Mouse (Mus musculus) liver, postnatal 0 days (tissue): Measurements from ENCODE around the gene Fam20c. TPM values are rescaled to one million over a fixed set of nuclear protein-coding genes. Genes with fewer than 3 reads are reported as not detected.

Experiments
- ATAC-seq: fragments of 200-750 bp; cut with Nextera tagmentation; 2 replicates; pipeline ENCODE4 v1.8.0; 2017; ENCODE audit warnings: mild to moderate bottlenecking, moderate library complexity
- DNase-seq: peaks from one replicate; pipeline ENCODE4 v3.0.0-alpha.2; 2016
- H3K27ac ChIP-seq: fragments of 300-500 bp; sonication (generic); 2 replicates; pipeline ENCODE4 v1.5.1; 2014; ENCODE audit warnings: antibody characterized with exemption, moderate library complexity, mild to moderate bottlenecking, low read depth
- H3K27me3 ChIP-seq: fragments of 300-500 bp; sonication (generic); 2 replicates; pipeline ENCODE4 v1.6.1; 2014; ENCODE audit warnings: low read length, control low read depth, mixed read lengths; ENCODE audit not compliant: insufficient read depth
- H3K36me3 ChIP-seq: fragments of 300-500 bp; sonication (generic); replicated peaks from 2 replicates; pipeline ENCODE4 v1.6.1; 2014; ENCODE audit warnings: mild to moderate bottlenecking, control low read depth, low read length, moderate library complexity, mixed read lengths; ENCODE audit not compliant: insufficient read depth
- H3K4me1 ChIP-seq: fragments of 300-500 bp; sonication (generic); 2 replicates; pipeline ENCODE4 v1.6.1; 2014; ENCODE audit warnings: antibody characterized with exemption, mild to moderate bottlenecking, control low read depth; ENCODE audit not compliant: insufficient read depth
- H3K4me2 ChIP-seq: fragments of 300-500 bp; sonication (generic); 2 replicates; pipeline ENCODE4 v1.6.1; 2014; ENCODE audit warnings: low read depth, mild to moderate bottlenecking, low read length, moderate library complexity, mixed read lengths
- H3K4me3 ChIP-seq: fragments of 300-500 bp; sonication (generic); 2 replicates; pipeline ENCODE4 v1.5.1; 2014; ENCODE audit warnings: low read depth, low read length
- H3K9ac ChIP-seq: fragments of 300-500 bp; sonication (generic); replicated peaks from 2 replicates; pipeline ENCODE4 v1.6.1; 2014; ENCODE audit warnings: mild to moderate bottlenecking, moderate library complexity
- H3K9me3 ChIP-seq: fragments of 300-500 bp; sonication (generic); 2 replicates; pipeline ENCODE4 v1.6.1; 2016; ENCODE audit warnings: mild to moderate bottlenecking, control low read depth, low read length, mixed read lengths
- CTCF ChIP-seq: sonication (generic); IDR thresholded peaks from 2 replicates; pipeline ENCODE4 v1.5.1; 2016; ENCODE audit warnings: antibody characterized with exemption, low read depth
- EP300 ChIP-seq: IDR thresholded peaks from 2 replicates; pipeline ENCODE4 v1.6.1; 2016; ENCODE audit warnings: antibody characterized with exemption, low read depth, mild to moderate bottlenecking
- WGBS: fragments of 180-500 bp; shearing (Covaris S2); extraction: QIAGEN DNeasy Blood & Tissue Kit; methylation state at CpG from one replicate; pipeline ENCODE4 v1.1.7; 2014; ENCODE audit not compliant: insufficient replicate concordance; 5-methylcytosine and 5-hydroxymethylcytosine counted together
- polyA plus RNA-seq: library from polyadenylated mRNA; unstranded; fragments of >200 nt; fragmentation: Nextera tagmentation; extraction: Ambion mirVana; gene quantifications from 2 replicates; pipeline ENCODE4 v1.2.1, GENCODE M21; 2015

The Fam20c gene
- polyA plus RNA-seq, 1 experiment from 2014 or later, result 15.3 TPM

- DNase-seq (no peak), ATAC-seq (no peak)
- Histone ChIP-seq H3K36me3 (no peaks in the 10 kb centered on the region), H3K4me3 (peak within 1 kb of the TSS; percentile 32), H3K4me2 (peak within 1 kb of the TSS; percentile 65), H3K9me3 (no peaks in the 10 kb centered on the region), H3K9ac (no peak within 1 kb of the TSS; the same call in 1 of the 2 replicates), H3K4me1 (no peaks in the 10 kb centered on the region), H3K27ac (no peak within 1 kb of the TSS), H3K27me3 (peaks cover 40% of the 10 kb centered on the region)
- TF ChIP-seq EP300, result no peak
- no peak for TF ChIP-seq CTCF
- WGBS, result 23% methylated on average over 21 of the region's 21 CpGs
Measured at GRCm38 (mm10) chr5:138819780-138820179, 65.5 kb downstream of the Fam20c start, which contains the start of gene Gm5294. Gene Gm5294, plus strand, starts transcription at chr5:138820080.

GRCm38 (mm10) chr5:138820717-138821332 lies 66.5 kb downstream of the Fam20c start:
- no peak overlapping the region for H3K9ac ChIP-seq
- ATAC-seq, result no peak
- 5% methylated on average over 39 of the region's 39 CpGs for WGBS

GRCm38 (mm10) chr5:138825090-138825489 lies 70.8 kb downstream of the Fam20c start:
- Histone ChIP-seq H3K27ac (no peak overlapping the region), H3K4me2 (no peak overlapping the region), H3K36me3 (no peaks in the 10 kb centered on the region), H3K9ac (no peak overlapping the region), H3K4me1 (no peaks in the 10 kb centered on the region), H3K9me3 (no peaks in the 10 kb centered on the region), H3K4me3 (no peak overlapping the region), H3K27me3 (peaks cover 30% of the 10 kb centered on the region)
- TF ChIP-seq CTCF (no peak), EP300 (peak; percentile 47; the same call in 1 of the 2 replicates)
- peak; percentile 81 for ATAC-seq
- DNase-seq, result no peak
- WGBS, result 50% methylated on average over 3 of the region's 3 CpGs

More at GRCm38 (mm10) chr5:138820717-138821332, 66.5 kb downstream of the Fam20c start:
- no peak overlapping the region for H3K27ac ChIP-seq
- no peak for TF ChIP-seq CTCF
- no peak for TF ChIP-seq EP300
- no peaks in the 10 kb centered on the region for H3K4me1 ChIP-seq
- peak overlapping the region; percentile 32 for H3K4me3 ChIP-seq
- H3K36me3 ChIP-seq, result no peaks in the 10 kb centered on the region
- no peaks in the 10 kb centered on the region for H3K9me3 ChIP-seq
- peaks cover 40% of the 10 kb centered on the region for H3K27me3 ChIP-seq
- peak overlapping the region; percentile 65 for H3K4me2 ChIP-seq
- peak; percentile 28 for DNase-seq

- H3K27ac ChIP-seq, result no peak overlapping the region
- no peak for TF ChIP-seq CTCF
- TF ChIP-seq EP300, result no peak
- 47% methylated on average over 6 of the region's 6 CpGs for WGBS
- H3K4me3 ChIP-seq, result no peak overlapping the region
- DNase-seq, result no peak
- H3K9ac ChIP-seq, result no peak overlapping the region
- H3K4me1 ChIP-seq, result 0 out of 2 replicates have a peak, but pooled peaks cover 3% of the 10 kb centered on the region
- ATAC-seq, result no peak
- no peak overlapping the region for H3K4me2 ChIP-seq
- no peaks in the 10 kb centered on the region for H3K9me3 ChIP-seq
- no peaks in the 10 kb centered on the region for H3K27me3 ChIP-seq
- H3K36me3 ChIP-seq, result no peaks in the 10 kb centered on the region
Measured at GRCm38 (mm10) chr5:138833406-138833805, 79.1 kb downstream of the Fam20c start.

GRCm38 (mm10) chr5:138834910-138835309 lies 80.6 kb downstream of the Fam20c start:
- 31% methylated on average over 3 of the region's 3 CpGs for WGBS
- H3K4me3 ChIP-seq, result no peak overlapping the region
- no peak for DNase-seq

GRCm38 (mm10) chr5:138840981-138841380 lies 86.7 kb downstream of the Fam20c start:
- Histone ChIP-seq H3K36me3 (no peaks in the 10 kb centered on the region), H3K4me3 (no peak overlapping the region), H3K9ac (no peak overlapping the region), H3K4me2 (no peak overlapping the region), H3K27me3 (no peaks in the 10 kb centered on the region), H3K9me3 (no peaks in the 10 kb centered on the region), H3K4me1 (no peaks in the 10 kb centered on the region), H3K27ac (no peak overlapping the region)
- no peak for TF ChIP-seq CTCF
- no peak for TF ChIP-seq EP300
- WGBS, result 87% methylated on average over 4 of the region's 4 CpGs
- ATAC-seq, result no peak
- DNase-seq, result no peak

More at GRCm38 (mm10) chr5:138834910-138835309, 80.6 kb downstream of the Fam20c start:
- Histone ChIP-seq H3K36me3 (no peaks in the 10 kb centered on the region), H3K27ac (no peak overlapping the region), H3K9me3 (no peaks in the 10 kb centered on the region), H3K9ac (no peak overlapping the region), H3K4me2 (no peak overlapping the region), H3K27me3 (no peaks in the 10 kb centered on the region), H3K4me1 (0 out of 2 replicates have a peak, but pooled peaks cover 3% of the 10 kb centered on the region)
- no peak for ATAC-seq
- TF ChIP-seq EP300, result no peak
- no peak for TF ChIP-seq CTCF
